Mouse (Mus musculus): ENCODE measurements around the gene Man2b2.

Man2b2 gene

DNA sequence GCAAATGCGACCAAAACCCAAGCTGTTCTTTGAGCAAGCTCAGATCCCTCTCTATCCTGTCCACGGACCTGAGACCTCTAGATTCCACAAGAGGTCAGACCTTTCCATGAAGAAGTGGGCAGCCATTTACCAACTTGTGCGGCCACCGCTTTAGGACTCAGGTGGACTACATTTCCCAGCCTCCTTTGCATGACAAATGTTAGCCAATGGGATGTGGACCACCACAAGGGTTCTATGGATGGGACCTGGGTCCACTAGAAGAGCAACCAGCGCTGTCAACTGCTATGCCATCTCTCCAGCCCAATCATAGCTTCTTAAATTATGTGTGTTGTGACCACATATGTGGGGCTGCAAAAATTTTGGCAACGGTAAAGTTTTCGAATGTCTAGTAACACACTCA is 819 bp upstream of the Man2b2 start:
- DNase-seq (ENCODE audit: low spot score), result no peak

DNA sequence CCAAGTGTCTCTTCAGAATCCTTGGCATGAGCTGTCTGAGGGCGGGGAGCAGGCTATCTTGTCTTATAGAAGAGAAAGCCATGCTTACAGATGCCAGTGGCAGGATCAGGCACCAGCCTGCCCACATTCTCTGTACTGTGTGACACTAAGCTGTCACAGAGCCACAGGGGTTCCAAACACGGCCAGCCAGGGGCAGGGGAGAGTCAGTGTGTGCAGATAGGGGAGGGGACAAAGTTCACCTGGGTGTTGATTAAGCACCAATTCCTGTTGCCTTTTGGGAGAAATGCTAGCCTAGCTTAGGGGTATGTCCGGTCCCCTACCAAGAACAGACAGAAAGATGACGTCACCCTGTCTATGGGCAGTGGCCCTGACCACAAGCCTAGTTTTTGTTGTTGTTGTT is 1.4 kb downstream of the Man2b2 start:
- DNase-seq (ENCODE audit: low spot score), result no peak

DNA sequence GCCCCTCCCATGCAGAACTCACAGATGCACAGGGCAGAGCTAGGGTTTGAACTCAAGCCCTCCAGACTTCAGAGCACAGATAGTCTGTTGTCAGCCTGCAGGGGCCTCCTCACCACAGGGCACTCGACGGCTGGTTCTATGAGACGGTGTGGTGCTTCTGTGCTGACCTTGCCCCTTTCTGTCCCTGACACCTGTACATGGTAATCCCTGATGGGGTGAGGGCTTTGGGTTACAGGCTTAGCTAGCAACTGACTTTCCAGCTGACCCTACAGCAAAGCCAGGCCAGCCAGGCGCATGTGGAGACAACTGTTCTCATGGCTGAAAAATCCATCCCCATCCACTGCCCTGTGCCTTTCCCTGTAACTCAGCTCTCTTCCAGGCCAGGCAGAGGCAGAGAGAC is 7.5 kb downstream of the Man2b2 start:
- DNase-seq (ENCODE audit: low spot score), result no peak

DNA sequence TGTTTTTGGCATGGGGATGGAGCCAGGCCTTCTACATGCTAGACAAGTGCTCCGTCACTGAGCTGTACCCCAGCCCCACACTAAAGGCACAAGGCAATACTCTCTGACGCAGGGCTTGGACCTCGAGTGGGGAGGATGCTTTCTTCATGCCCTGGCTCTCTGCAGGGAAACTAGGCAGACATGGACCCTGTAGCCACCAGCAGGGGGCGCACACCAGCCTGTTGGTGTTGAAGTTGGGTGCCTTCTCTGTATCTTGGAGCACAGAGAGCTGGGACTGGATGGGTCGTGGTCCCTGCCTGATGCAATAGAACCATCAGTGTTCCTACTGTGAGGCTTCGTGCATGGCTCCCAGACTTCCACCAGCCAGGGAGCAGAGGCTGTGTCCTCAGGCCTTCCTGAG is 10.3 kb downstream of the Man2b2 start:
- no peak for DNase-seq (ENCODE audit: low spot score)

DNA sequence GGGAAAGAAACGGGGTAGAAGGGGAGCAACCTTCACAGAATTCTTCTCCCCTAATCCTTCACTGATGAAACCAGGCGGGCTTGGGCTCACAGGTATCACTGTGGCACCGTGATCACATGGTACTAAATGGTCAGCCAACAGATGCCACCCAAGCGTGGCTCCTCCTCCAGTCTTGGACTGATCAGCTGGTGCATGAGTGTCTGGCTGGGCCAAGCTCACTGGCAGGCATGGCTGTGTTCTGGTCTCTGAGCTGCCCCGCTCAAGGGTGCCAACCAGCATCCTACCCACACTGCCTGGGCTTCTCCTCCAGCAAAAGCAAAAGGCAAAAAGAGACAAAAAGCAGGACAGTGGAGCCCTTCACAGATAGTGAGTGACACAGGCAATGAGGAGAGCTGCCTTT is 10.7 kb downstream of the Man2b2 start:
- no peak for DNase-seq (ENCODE audit: low spot score)

DNA sequence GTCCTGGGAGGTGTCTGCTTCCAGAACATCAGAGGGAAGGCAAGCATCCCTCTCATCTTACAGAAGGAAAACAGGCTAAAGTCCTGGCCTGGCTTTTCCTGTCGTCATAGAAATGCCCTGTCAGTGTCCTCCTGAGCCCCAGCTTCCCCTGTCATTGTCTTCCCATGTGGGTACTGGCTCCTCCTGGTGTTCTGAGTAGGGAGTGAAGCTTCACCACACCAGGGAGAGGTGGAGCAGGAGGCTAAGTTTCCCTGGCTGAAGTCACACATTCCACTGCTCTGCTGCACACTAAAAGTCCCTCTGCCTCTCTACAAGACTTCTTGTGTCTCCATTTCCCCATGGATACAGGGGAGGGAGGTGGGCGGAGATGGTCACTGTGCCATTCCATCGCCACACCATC is 12.7 kb downstream of the Man2b2 start:
- no peak for DNase-seq (ENCODE audit: low spot score)

DNA sequence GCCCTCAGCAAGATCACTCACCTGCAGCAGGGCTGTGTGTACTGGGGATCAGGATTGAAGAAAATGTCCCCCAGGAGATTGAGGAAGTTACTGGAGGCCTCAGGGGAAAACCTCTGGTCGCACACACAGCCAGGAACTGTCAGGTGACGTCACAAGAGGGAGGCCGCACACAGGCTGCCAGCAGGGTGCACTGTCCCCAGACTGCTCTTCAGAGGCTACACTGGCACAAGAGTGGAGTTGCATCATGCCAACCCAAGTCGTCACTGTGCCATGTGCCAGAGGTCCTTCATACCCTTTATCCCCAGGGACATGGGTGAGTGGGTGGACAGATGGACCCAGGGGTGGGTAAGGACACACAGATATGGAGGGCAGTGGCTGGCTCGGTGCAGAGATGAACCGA is 15.9 kb downstream of the Man2b2 start:
- no peak for DNase-seq (ENCODE audit: low spot score)

DNA sequence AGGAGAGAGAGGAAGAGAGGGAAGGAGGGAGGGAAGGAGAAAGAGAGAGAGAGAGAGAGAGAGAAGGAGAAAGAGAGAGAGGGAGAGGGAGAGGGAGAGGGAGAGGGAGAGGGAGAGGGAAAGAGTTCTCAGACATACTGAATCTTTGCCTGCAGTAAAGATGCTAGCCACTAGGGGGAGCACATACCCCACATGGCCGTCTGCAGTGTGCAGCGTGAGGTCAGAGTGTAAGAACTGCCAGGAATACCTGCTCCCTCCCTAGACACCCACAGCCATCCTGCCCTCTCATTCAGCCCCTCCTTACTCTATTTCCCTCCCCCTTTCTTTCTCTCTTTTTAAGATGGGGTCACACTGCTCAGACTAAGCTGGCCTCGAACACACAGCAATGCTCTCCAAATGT is 19.0 kb downstream of the Man2b2 start:
- DNase-seq (ENCODE audit: low spot score), result peak; percentile 51

DNA sequence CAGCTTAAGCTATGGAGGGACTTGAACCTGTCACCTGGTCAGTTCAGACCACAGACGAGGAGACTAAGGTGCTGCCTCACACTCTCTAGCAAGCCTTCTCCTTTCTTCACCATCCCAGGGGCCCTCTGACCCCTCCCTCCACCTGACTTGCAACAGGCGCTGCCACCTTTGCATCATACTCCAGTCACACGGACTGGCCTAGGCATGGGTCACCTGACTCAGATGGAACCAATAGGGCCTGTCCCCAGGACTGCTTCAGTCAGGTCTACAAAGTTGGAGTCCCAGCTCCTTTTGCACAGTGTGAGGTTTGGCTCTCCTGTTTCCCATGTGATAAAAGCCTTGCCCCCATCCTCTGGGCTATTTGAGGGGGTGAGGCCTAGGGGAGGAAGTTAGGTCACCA is 19.8 kb downstream of the Man2b2 start:
- no peak for DNase-seq (ENCODE audit: low spot score)

DNA sequence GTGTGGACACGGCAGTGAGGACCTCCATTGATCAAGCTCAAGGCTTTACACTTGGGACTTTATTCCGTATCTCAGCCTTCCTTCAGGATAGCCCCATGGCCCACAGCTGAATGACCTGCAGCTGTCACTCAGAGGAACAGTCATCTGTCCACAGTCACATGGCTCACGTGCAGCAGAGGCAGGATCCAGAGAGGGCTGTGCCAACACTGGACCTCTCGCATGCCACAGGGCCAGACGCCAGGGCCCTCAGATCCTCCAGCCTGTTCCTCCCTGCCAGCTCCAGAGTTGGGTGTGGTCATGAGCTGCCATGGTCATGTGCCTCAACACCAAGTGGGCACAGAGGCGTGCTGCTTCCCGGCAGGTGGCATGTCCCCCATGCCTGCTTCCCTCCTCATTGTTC is 21.3 kb downstream of the Man2b2 start:
- no peak for DNase-seq (ENCODE audit: low spot score)

DNA sequence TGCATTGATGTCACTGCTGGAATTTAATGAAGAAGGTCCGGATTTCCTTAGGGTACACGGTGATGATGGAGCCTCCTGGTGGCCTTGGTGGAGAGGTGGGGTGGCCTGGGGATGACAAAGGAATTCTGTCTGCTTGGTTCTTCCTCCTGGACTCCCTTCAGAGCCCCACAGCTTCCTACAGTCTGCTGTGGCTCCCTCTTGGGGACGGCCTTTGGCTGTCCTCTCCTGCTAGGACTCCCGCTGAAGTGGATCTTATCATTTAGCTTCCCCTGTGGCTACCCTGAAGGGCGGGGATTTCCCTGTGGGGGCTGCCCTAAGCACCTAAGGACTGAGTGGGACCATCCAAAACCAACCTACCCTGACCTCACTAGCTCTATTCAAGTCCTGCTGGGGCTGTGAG is 23.3 kb downstream of the Man2b2 start:
- DNase-seq (ENCODE audit: low spot score), result no peak

DNA sequence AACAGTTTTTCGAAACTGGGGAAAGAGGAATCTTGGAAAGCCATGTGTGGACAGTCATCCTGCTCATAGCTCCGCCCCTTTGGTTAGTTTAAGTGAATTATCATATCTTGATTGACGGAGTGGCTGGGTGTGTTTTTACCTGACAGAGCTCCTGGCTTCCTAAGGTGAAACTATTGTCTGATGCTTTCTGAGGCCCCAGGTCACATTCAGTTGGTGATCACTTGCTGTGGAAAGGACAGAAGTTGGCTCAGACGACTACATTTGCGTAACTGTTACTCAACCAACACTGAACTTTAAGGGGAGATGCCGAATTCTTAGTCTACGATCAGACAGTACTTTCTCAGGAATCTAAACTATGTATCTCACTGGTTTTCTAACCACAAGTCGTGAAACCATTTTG is 33.2 kb downstream of the Man2b2 start:
- no peak for DNase-seq (ENCODE audit: low spot score)

DNA sequence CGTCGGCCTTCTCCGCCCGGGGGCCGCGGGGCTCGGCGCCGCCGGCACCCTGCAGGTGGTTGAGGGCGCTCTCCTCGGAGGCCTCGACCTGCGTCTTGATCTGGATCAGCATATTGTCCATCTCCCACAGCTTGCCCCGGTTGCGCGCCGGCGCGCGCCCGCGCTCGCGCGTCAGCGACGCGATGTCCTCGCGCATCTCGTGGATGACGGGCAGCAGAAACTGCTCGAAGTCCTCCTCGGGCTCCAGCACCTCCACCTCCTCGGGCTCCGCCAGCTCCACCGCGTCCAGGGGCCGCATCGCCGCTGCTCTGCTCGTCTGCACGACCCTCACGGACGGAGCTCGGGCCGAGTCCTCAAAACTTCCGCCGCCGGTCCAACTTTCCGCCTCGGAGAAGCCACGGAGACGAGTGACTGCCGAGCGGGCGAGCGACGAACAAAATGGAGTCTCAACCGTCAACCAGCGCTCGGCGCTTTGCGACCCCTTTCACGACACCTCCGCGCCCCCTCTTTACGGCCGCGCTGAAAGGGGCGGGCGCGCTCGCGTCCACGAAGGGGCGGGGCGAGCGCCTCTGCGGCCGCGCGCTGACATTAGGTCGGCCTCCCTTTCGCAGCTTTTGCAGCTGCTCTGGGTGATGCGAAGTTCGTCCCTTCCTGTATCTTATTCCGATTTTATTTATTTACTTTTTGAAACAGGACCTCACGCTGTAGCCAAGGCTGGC is 34.0 kb downstream of the Man2b2 start, which contains the start of gene Mrfap1:
Gene Mrfap1, minus strand, starts transcription at position 477 of the 719 bp plus-strand sequence.
- peak; percentile 90 for DNase-seq (ENCODE audit: low spot score)

DNA sequence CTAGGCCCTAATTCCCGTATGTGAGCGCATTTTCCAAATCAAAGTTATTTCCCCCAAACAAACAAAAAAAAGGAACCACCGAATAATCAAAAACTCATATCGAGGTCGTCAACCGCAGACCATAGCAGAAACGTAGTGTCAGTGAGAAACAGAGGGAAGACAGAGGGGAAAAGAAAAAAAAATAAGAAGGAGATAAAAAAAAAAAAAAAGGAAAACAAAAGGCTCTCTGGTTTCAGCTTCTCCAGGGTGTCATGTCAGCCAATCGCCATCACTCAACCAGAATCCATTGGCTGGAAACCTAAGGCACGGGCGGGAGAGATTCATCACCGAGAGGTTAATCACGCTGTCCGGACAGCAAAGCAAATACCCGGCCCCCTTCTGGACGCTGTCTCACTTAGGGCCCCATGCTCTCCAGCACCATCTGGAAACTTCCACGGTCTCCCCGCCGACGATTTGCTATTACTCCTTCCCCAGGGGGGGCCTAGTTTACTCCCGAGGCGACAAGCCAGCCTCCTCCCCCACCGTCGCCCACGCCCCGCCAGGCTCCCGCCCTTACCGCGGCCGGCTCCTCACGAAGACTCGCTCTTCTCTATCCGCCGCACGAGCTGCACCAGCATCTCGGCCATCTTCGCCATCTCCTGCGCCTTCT is 34.7 kb downstream of the Man2b2 start:
- peak; percentile 52 for DNase-seq (ENCODE audit: low spot score)

DNA sequence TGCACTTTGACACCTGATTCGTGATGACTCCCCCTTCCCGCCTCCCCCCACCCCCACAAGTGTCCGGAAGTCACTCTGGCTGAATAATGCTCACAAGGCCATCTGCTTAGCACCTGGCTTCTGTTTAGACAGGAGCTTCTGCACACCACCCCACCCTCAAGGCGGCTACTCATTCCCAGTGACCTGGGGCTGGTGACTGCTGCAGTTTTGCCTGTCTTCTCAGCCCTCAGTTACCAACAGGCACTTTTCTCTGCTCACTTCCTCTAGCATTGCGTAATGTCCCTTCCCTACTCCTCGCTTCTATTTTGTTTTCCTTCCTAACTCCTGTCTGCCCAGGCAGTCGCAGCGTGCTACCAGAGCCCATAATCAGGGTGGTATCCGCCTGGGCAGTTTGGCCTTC is 38.6 kb downstream of the Man2b2 start:
- DNase-seq (ENCODE audit: low spot score), result no peak

DNA sequence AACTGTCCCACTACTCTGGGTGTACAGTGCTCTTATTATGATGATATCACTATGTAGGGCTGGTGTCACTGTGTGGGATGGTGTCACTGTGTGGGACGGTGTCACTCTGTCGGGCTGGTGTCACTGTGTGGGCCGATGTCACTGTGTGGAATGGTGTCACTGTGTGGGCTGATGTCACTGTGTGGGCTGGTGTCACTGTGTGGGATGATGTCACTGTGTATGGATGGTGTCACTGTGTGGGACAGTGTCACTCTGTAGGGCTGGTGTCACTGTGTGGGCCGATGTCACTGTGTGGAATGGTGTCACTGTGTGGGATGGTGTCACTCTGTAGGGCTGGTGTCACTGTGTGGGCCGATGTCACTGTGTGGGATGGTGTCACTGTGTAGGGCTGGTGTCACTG is 44.4 kb downstream of the Man2b2 start:
- no peak for DNase-seq (ENCODE audit: low spot score)

DNA sequence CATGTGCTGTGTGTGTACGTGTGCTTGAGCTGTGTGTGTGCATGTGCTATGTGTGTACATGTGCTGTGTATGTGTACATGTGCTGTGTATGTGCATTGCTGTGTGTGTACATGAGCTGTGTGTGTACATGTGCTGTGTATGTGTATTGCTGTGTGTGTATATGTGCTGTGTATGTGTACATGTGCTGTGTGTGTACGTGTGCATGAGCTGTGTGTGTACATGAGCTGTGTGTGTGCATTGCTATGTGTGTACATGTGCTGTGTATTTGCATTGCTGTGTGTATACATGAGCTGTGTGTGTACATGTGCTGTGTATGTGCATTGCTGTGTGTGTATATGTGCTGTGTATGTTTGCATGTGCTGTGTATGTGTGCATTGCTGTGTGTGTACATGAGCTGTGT is 50.9 kb downstream of the Man2b2 start:
- DNase-seq (ENCODE audit: low spot score), result no peak

DNA sequence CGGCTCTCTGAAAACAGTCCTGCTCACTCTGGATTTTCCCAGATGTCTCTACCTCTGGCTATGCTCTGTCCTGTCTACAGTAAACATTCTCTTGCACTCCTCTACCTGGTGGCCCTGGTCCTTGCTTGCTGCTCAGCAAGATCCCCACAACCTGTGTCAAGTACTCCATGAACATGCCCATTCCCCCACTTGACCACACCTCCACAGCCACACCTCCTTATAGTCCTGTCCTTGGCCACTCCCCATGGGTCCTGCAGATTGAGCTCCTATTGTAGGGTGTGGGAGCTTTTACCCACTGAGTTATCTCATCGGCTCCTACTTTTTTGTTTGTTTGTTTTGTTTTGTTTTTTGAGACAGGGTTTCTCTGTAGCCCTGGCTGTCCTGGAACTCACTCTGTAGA is 51.6 kb downstream of the Man2b2 start:
- DNase-seq (ENCODE audit: low spot score), result no peak

DNA sequence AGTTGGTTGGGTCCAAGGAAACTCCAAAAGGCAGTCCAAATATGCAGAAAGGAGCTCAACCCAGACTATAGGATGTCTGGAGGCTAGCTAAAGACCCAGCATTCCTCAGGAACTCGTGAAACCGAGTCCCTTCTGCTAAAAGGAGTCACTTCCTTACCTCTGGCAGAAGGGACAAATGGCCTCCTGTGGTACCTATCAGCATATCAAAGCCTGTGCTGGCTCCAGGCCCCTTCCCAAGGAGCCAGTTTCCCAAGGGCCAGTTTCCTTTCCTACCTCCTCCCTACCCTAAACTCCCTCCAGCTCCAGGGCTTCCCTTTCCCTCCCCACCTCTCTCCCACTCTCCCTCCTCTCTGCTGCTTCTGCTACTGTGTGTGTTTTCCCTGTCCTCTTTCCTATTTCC is 53.3 kb downstream of the Man2b2 start:
- no peak for DNase-seq (ENCODE audit: low spot score)

DNA sequence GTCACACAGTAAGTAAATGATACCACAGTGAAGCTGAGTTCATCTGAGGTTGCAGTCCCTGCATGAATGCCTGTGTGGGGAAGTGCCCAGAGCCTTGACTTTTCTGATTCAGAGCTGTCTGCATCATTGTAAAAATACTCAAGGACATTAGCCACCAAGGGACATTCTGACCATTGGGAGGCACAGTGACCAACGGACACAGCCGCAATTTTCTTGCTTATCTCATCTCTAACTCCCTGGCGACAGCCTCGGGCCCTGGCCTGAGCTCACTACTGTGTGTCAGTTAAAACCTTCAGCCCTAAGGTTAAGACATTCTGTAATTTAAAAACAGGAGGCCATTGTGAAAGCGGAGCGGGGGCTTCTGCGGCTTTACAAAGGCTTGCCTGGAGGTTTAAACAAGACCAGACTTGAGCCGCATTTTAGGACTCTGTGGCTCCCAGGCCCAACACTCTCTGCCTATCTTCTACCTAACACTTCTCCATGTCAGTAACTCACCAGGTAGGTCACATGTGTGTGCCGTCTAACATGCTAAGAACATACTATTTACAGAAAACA is 54.4 kb downstream of the Man2b2 start:
- no peak for DNase-seq (ENCODE audit: low spot score)

DNA sequence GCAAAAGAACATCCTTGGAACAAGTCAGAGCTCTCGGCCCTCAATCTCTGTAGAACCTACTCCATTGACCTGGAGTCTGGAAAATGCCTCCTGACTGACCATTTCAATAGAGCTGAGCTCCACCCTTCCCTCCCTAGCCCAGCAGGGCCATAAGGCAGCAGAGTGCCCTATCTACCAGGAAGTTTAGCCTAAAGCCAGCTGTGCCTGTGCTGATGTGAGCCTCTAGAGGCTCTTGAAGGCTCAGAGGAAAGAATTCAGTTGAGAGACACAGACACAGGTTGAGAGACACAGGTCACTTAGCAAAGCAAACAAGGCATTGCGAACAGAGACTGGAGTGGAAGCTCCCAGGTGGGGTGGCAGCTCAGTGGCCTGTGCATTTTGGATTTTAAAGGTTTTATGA is 55.1 kb downstream of the Man2b2 start:
- DNase-seq (ENCODE audit: low spot score), result no peak

DNA sequence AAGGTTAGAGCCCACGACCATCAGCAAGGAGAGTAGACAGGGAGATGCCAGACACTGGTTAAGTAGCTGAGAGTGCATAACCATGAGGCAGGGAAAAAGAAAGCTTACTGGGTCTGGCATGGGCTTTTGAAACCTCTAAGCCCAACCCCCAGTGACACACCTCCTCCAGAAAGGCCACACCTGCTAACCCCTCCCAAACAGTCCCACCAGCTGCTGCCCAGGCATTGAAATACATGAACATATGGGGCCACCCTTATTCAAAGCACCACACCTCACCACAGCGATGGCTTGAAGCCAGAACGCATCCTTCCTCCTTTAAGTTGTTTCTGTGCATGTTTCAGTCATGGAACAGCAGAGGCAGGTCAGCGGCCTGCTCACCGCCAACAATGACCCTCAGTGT is 57.9 kb downstream of the Man2b2 start:
- no peak for DNase-seq (ENCODE audit: low spot score)

DNA sequence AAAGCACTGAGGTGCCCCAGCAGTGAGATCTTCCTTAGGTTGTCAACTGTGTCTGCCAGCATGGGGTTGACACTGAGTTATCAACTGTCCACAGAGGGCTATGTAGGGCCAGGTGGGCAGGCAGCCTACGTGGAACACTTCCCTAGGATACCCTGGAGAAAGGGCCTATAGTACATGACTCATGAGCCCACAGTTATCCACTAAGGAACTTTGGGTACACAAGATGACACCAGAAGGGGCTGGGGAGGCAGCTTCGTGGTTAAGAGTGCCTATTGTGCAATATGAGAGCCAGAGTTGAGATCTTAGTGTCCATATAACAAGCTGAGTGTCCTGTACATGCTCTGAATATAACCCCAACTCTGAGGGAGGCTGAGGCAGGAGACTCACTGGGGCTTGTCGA is 60.9 kb downstream of the Man2b2 start:
- DNase-seq (ENCODE audit: low spot score), result no peak
